Mouse (Mus musculus) liver, postnatal 0 days (tissue): ENCODE data around the gene Pih1d2. TPM values are rescaled to one million over a fixed set of nuclear protein-coding genes. Genes with fewer than 3 reads are reported as not detected.

ENCODE experiments used
- ATAC-seq: fragments of 200-750 bp; cut with Nextera tagmentation; 2 replicates; pipeline ENCODE4 v1.8.0; 2017; ENCODE audit warnings: mild to moderate bottlenecking, moderate library complexity
- DNase-seq: peaks from one replicate; pipeline ENCODE4 v3.0.0-alpha.2; 2016
- H3K27ac ChIP-seq: fragments of 300-500 bp; sonication (generic); 2 replicates; pipeline ENCODE4 v1.5.1; 2014; ENCODE audit warnings: antibody characterized with exemption, moderate library complexity, mild to moderate bottlenecking, low read depth
- H3K27me3 ChIP-seq: fragments of 300-500 bp; sonication (generic); 2 replicates; pipeline ENCODE4 v1.6.1; 2014; ENCODE audit warnings: low read length, control low read depth, mixed read lengths; ENCODE audit not compliant: insufficient read depth
- H3K36me3 ChIP-seq: fragments of 300-500 bp; sonication (generic); replicated peaks from 2 replicates; pipeline ENCODE4 v1.6.1; 2014; ENCODE audit warnings: mild to moderate bottlenecking, control low read depth, low read length, moderate library complexity, mixed read lengths; ENCODE audit not compliant: insufficient read depth
- H3K4me1 ChIP-seq: fragments of 300-500 bp; sonication (generic); 2 replicates; pipeline ENCODE4 v1.6.1; 2014; ENCODE audit warnings: antibody characterized with exemption, mild to moderate bottlenecking, control low read depth; ENCODE audit not compliant: insufficient read depth
- H3K4me2 ChIP-seq: fragments of 300-500 bp; sonication (generic); 2 replicates; pipeline ENCODE4 v1.6.1; 2014; ENCODE audit warnings: low read depth, mild to moderate bottlenecking, low read length, moderate library complexity, mixed read lengths
- H3K4me3 ChIP-seq: fragments of 300-500 bp; sonication (generic); 2 replicates; pipeline ENCODE4 v1.5.1; 2014; ENCODE audit warnings: low read depth, low read length
- H3K9ac ChIP-seq: fragments of 300-500 bp; sonication (generic); replicated peaks from 2 replicates; pipeline ENCODE4 v1.6.1; 2014; ENCODE audit warnings: mild to moderate bottlenecking, moderate library complexity
- H3K9me3 ChIP-seq: fragments of 300-500 bp; sonication (generic); 2 replicates; pipeline ENCODE4 v1.6.1; 2016; ENCODE audit warnings: mild to moderate bottlenecking, control low read depth, low read length, mixed read lengths
- CTCF ChIP-seq: sonication (generic); IDR thresholded peaks from 2 replicates; pipeline ENCODE4 v1.5.1; 2016; ENCODE audit warnings: antibody characterized with exemption, low read depth
- EP300 ChIP-seq: IDR thresholded peaks from 2 replicates; pipeline ENCODE4 v1.6.1; 2016; ENCODE audit warnings: antibody characterized with exemption, low read depth, mild to moderate bottlenecking
- WGBS: fragments of 180-500 bp; shearing (Covaris S2); extraction: QIAGEN DNeasy Blood & Tissue Kit; methylation state at CpG from one replicate; pipeline ENCODE4 v1.1.7; 2014; ENCODE audit not compliant: insufficient replicate concordance; 5-methylcytosine and 5-hydroxymethylcytosine counted together
- polyA plus RNA-seq: library from polyadenylated mRNA; unstranded; fragments of >200 nt; fragmentation: Nextera tagmentation; extraction: Ambion mirVana; gene quantifications from 2 replicates; pipeline ENCODE4 v1.2.1, GENCODE M21; 2015

Gene Pih1d2
- polyA plus RNA-seq: 0.51 and 0.73 TPM in 2 replicates

- TF ChIP-seq CTCF: peak; percentile 26; the same call in 1 of the 2 replicates
- TF ChIP-seq EP300: no peak
- H3K4me1 ChIP-seq: peaks cover 11% of the 10 kb centered on the region
- peaks cover 28% of the 10 kb centered on the region for H3K36me3 ChIP-seq
- no peaks in the 10 kb centered on the region for H3K27me3 ChIP-seq
- H3K27ac ChIP-seq: peak within 1 kb of the TSS; percentile 99
- H3K4me2 ChIP-seq: peak within 1 kb of the TSS; percentile 94
- WGBS: under 1% methylated on average over 79 of the region's 81 CpGs
- H3K9ac ChIP-seq: peak within 1 kb of the TSS; percentile 99
- DNase-seq (peak; percentile 91), ATAC-seq (peak; percentile 93)
- H3K4me3 ChIP-seq: peak within 1 kb of the TSS; percentile 99
- no peaks in the 10 kb centered on the region for H3K9me3 ChIP-seq
These were observed at the start of gene Pih1d2, which contains the start of gene Nkapd1 for GRCm38 (mm10) chr9:50616766-50617603. Pih1d2 (plus strand) TSS chr9:50617321. Nkapd1 (minus strand) TSS chr9:50617464.

DNA sequence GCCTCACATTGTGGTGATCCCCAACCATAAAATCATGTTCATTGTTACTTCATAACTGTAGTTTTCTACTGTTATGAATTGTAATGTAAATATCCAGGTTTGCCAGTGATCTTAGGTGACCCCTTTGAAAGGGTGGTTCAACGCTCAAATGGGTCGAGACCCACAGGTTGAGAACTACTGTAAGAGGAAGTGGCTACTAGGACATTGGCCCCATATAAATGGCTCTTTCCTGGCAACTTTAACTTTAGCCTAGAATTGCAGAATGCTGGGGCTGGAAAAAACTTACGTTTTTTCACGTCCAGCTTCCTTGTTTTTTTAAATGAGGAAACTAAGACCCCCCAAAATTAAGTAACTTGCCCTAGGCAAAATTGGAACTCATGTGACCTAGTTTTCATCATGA lies 49.7 kb upstream of the Pih1d2 start:
- no peak for DNase-seq
- TF ChIP-seq EP300 (peak; percentile 22; the same call in 1 of the 2 replicates), CTCF (no peak)
- H3K27ac ChIP-seq: no peak overlapping the region
- no peaks in the 10 kb centered on the region for H3K27me3 ChIP-seq
- no peak overlapping the region for H3K4me3 ChIP-seq
- WGBS: 57% methylated on average over 4 of the region's 4 CpGs
- no peak for ATAC-seq
- H3K4me1 ChIP-seq: no peaks in the 10 kb centered on the region
- no peak overlapping the region for H3K9ac ChIP-seq
- H3K36me3 ChIP-seq: no peaks in the 10 kb centered on the region
- no peaks in the 10 kb centered on the region for H3K9me3 ChIP-seq
- no peak overlapping the region for H3K4me2 ChIP-seq

DNA sequence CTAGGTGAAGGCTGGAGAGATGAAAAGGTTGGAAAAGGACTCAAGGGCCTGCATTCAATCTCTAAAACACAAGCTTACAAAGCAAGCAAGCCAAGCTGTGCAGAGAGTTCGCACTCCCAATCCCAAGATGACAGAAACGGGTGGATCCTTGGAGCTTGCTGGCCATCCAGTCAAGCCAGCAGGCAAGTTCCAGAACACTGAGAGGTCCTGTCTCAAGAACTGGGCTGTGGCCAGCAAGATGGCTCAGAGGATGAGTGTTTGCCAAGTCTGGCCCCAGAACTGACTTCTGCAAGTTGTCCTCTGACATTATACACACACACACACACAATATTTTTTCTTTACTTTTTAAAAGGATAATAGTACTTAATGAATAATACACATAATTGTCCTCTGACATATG lies 49.2 kb upstream of the Pih1d2 start:
- no peak overlapping the region for H3K9ac ChIP-seq
- ATAC-seq: no peak
- H3K4me1 ChIP-seq: no peaks in the 10 kb centered on the region
- no peak overlapping the region for H3K4me3 ChIP-seq
- no peaks in the 10 kb centered on the region for H3K27me3 ChIP-seq
- 83% methylated on average over 2 of the region's 2 CpGs for whole genome bisulfite sequencing
- no peak for DNase-seq
- H3K4me2 ChIP-seq: no peak overlapping the region
- no peaks in the 10 kb centered on the region for H3K36me3 ChIP-seq
- H3K9me3 ChIP-seq: no peaks in the 10 kb centered on the region
- TF ChIP-seq EP300 (peak; percentile 3; the same call in 1 of the 2 replicates), CTCF (no peak)
- H3K27ac ChIP-seq: peak overlapping the region; percentile 16; the same call in 1 of the 2 replicates

DNA sequence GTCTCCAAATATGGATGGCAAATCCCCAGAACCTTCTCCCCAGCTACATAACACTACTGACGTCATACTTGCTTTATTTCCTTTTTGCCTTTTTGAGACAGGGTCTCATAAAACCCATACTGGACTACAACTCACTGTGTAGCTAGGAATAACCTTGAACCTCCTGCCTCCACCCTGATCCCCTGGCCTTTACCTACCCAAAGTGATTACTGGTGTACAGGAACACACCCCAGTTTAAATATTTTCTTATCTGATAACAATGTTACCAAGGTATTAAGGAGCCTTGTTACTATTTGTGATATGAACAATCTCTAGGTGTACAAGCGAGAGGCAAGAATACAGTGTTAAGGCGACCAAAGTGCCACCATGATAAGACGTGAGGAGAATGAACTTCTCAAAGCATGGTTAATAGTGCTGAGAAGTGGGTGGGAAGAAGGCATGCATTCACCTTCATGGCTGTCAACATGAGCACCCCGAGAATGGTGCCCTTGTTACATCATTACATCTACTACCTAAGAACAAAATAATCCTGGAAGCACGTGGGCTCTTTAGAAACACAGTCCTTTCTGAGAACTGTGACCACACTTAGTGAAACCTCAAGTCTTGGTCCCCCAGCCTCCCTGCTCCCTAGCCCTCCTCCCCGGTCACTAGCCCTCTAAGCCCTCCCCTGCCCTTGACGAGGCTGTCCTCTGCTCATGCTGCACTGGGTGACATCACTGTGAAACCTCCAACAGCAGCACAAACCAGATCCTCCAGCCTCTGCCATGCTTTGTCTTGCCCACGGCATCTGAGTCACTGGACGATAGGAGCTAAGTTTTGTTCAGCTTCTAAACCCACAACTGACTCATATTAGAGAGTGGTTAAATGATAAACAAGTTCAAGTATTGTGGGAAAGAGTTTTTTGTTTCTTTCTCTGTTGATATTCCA lies 47.3 kb upstream of the Pih1d2 start:
- no peaks in the 10 kb centered on the region for H3K9me3 ChIP-seq
- DNase-seq (no peak), ATAC-seq (no peak)
- H3K27ac ChIP-seq: no peak overlapping the region
- no peak overlapping the region for H3K4me2 ChIP-seq
- no peak for TF ChIP-seq EP300
- TF ChIP-seq CTCF: no peak
- H3K9ac ChIP-seq: no peak overlapping the region
- no peaks in the 10 kb centered on the region for H3K27me3 ChIP-seq
- H3K4me3 ChIP-seq: no peak overlapping the region
- no peaks in the 10 kb centered on the region for H3K4me1 ChIP-seq
- 63% methylated on average over 10 of the region's 10 CpGs for WGBS
- no peaks in the 10 kb centered on the region for H3K36me3 ChIP-seq

GRCm38 (mm10) chr9:50580370-50580769 lies 36.8 kb upstream of the Pih1d2 start:
- Histone ChIP-seq H3K4me2 (no peak overlapping the region), H3K9me3 (no peaks in the 10 kb centered on the region), H3K36me3 (no peaks in the 10 kb centered on the region), H3K4me1 (no peaks in the 10 kb centered on the region), H3K9ac (no peak overlapping the region), H3K27ac (no peak overlapping the region), H3K27me3 (no peaks in the 10 kb centered on the region), H3K4me3 (no peak overlapping the region)
- WGBS: 57% methylated on average over 4 of the region's 4 CpGs
- DNase-seq: no peak
- TF ChIP-seq CTCF: no peak
- no peak for TF ChIP-seq EP300
- ATAC-seq: no peak
